Mouse (Mus musculus) CH12.LX (cell line): ENCODE measurements around the gene Otud4. TPM values are rescaled to one million over a fixed set of nuclear protein-coding genes. Genes with fewer than 3 reads are reported as not detected.

Experiments used
- DNase-seq: peaks from one replicate; pipeline ENCODE4 v3.0.0-alpha.2; 2013; ENCODE audit errors: extremely low read depth
- H3K27ac ChIP-seq: 2 replicates; pipeline ENCODE4 v1.5.1; 2012; ENCODE audit warnings: low read depth, mild to moderate bottlenecking, control low read depth, moderate library complexity; ENCODE audit not compliant: insufficient read depth
- H3K27me3 ChIP-seq: replicated peaks from 2 replicates; pipeline ENCODE3; 2012; ENCODE audit warnings: inconsistent platforms
- H3K36me3 ChIP-seq, 2 experiments: replicated peaks in 1 of 2; 2 replicates each; pipeline versions ENCODE3 to v1.6.1; 2012; ENCODE audit warnings: inconsistent platforms in 1 of 2, low read length in 1 of 2, mild to moderate bottlenecking in 1 of 2, mixed read lengths in 1 of 2, moderate library complexity in 1 of 2; ENCODE audit not compliant: control insufficient read depth in 1 of 2, insufficient read depth in 1 of 2
- H3K4me1 ChIP-seq, 2 experiments: 2 replicates each; pipeline ENCODE4 v1.6.1; 2012; ENCODE audit warnings: inconsistent platforms in 1 of 2, moderate library complexity in 1 of 2; ENCODE audit not compliant: insufficient read depth in 2 of 2, control insufficient read depth in 1 of 2
- H3K4me2 ChIP-seq: 2 replicates; pipeline ENCODE4 v1.6.1; 2012; ENCODE audit warnings: low read depth, mild to moderate bottlenecking, control low read depth; ENCODE audit not compliant: poor library complexity, insufficient read depth, severe bottlenecking
- H3K4me3 ChIP-seq, 3 experiments: fragments of 150-350 bp in 1 of 3; sonication (generic) in 1 of 3; replicated peaks in 1 of 3; 2 replicates each; pipeline versions ENCODE3 to v1.5.1; 2011 to 2012; ENCODE audit warnings: low read depth in 2 of 3, low read length in 2 of 3, mild to moderate bottlenecking in 2 of 3, moderate library complexity in 2 of 3, control low read depth in 1 of 3, improper control_type of control experiment in 1 of 3, inconsistent platforms in 1 of 3, mixed read lengths in 1 of 3; ENCODE audit not compliant: poor library complexity in 1 of 3
- H3K79me2 ChIP-seq: replicated peaks from 2 replicates; pipeline ENCODE4 v1.6.1; 2012; ENCODE audit warnings: mild to moderate bottlenecking, moderate library complexity; ENCODE audit not compliant: control insufficient read depth, poor library complexity, insufficient read depth, severe bottlenecking; ENCODE audit errors: extremely low read depth
- H3K9ac ChIP-seq: 2 replicates; pipeline ENCODE4 v1.6.1; 2012; ENCODE audit warnings: low read depth, mild to moderate bottlenecking, control low read depth, moderate library complexity; ENCODE audit not compliant: insufficient read depth
- H3K9me3 ChIP-seq: replicated peaks from 2 replicates; pipeline ENCODE3; 2012; ENCODE audit warnings: low read length, inconsistent platforms, mixed read lengths
- BHLHE40 ChIP-seq: IDR thresholded peaks from 2 replicates; pipeline ENCODE4 v1.6.1; 2011; ENCODE audit warnings: mild to moderate bottlenecking, low read depth, low read length, improper control_type of control experiment
- CHD1 ChIP-seq: IDR thresholded peaks from 2 replicates; pipeline ENCODE4 v1.6.1; 2012; ENCODE audit warnings: low read depth, low read length, improper control_type of control experiment, inconsistent platforms
- CHD2 ChIP-seq: IDR thresholded peaks from 2 replicates; pipeline ENCODE4 v1.6.1; 2011; ENCODE audit warnings: low read length, improper control_type of control experiment
- ELF1 ChIP-seq: IDR thresholded peaks from 2 replicates; pipeline ENCODE4 v1.6.1; 2014; ENCODE audit warnings: low read depth, mild to moderate bottlenecking, inconsistent platforms, low read length, improper control_type of control experiment
- GABPA ChIP-seq: IDR thresholded peaks from 2 replicates; pipeline ENCODE4 v1.6.1; 2012; ENCODE audit warnings: low read depth, low read length, improper control_type of control experiment, inconsistent platforms; ENCODE audit not compliant: insufficient replicate concordance
- JUN ChIP-seq: IDR thresholded peaks from 2 replicates; pipeline ENCODE4 v1.6.1; 2011; ENCODE audit warnings: low read depth, mild to moderate bottlenecking, low read length, improper control_type of control experiment, moderate library complexity; ENCODE audit not compliant: insufficient read depth
- JUND ChIP-seq: conservative IDR thresholded peaks from 2 replicates; pipeline ENCODE4 v1.6.1; 2011; ENCODE audit warnings: low read depth, low read length, improper control_type of control experiment
- MAFK ChIP-seq: IDR thresholded peaks from 2 replicates; pipeline ENCODE4 v1.6.1; 2011; ENCODE audit warnings: low read length, improper control_type of control experiment; ENCODE audit not compliant: insufficient replicate concordance
- MAX ChIP-seq: IDR thresholded peaks from 2 replicates; pipeline ENCODE4 v1.6.1; 2011; ENCODE audit warnings: low read length, improper control_type of control experiment
- MYC ChIP-seq: IDR thresholded peaks from 2 replicates; pipeline ENCODE4 v1.6.1; 2011; ENCODE audit warnings: low read depth, mild to moderate bottlenecking, improper control_type of control experiment, low read length
- NRF1 ChIP-seq: IDR thresholded peaks from 2 replicates; pipeline ENCODE4 v1.6.1; 2014; ENCODE audit warnings: low read depth, mild to moderate bottlenecking, inconsistent platforms, low read length, improper control_type of control experiment, moderate library complexity
- PAX5 ChIP-seq: IDR thresholded peaks from 2 replicates; pipeline ENCODE4 v1.6.1; 2012; ENCODE audit warnings: low read length, inconsistent platforms, mixed read lengths
- POLR2A ChIP-seq: IDR thresholded peaks from 2 replicates; pipeline ENCODE4 v1.6.1; 2011; ENCODE audit warnings: low read depth, mild to moderate bottlenecking, improper control_type of control experiment, low read length
- POLR2AphosphoS2 ChIP-seq: IDR thresholded peaks from 2 replicates; pipeline ENCODE4 v1.6.1; 2011; ENCODE audit warnings: low read depth, low read length, improper control_type of control experiment
- SIN3A ChIP-seq: IDR thresholded peaks from 2 replicates; pipeline ENCODE4 v1.6.1; 2012; ENCODE audit warnings: low read length, improper control_type of control experiment, inconsistent platforms
- SMC3 ChIP-seq: IDR thresholded peaks from 2 replicates; pipeline ENCODE4 v1.6.1; 2011; ENCODE audit warnings: low read depth, low read length, improper control_type of control experiment
- TBP ChIP-seq: conservative IDR thresholded peaks from 2 replicates; pipeline ENCODE4 v1.6.1; 2011; ENCODE audit warnings: low read depth, low read length, improper control_type of control experiment
- TCF12 ChIP-seq: IDR thresholded peaks from 2 replicates; pipeline ENCODE4 v1.6.1; 2014; ENCODE audit warnings: low read depth, mild to moderate bottlenecking, inconsistent platforms, low read length, improper control_type of control experiment
- UBTF ChIP-seq: IDR thresholded peaks from 2 replicates; pipeline ENCODE4 v1.6.1; 2012; ENCODE audit warnings: low read depth, mild to moderate bottlenecking, inconsistent platforms, low read length, improper control_type of control experiment, moderate library complexity
- USF1 ChIP-seq: IDR thresholded peaks from 2 replicates; pipeline ENCODE4 v1.6.1; 2014; ENCODE audit warnings: low read depth, mild to moderate bottlenecking, inconsistent platforms, low read length, improper control_type of control experiment
- USF2 ChIP-seq: conservative IDR thresholded peaks from 2 replicates; pipeline ENCODE4 v1.6.1; 2011; ENCODE audit warnings: low read depth, low read length, improper control_type of control experiment
- ZKSCAN1 ChIP-seq: IDR thresholded peaks from 2 replicates; pipeline ENCODE4 v1.6.1; 2012; ENCODE audit warnings: low read depth, inconsistent platforms, low read length, improper control_type of control experiment, borderline replicate concordance
- ZMIZ1 ChIP-seq: IDR thresholded peaks from 2 replicates; pipeline ENCODE4 v1.6.1; 2012; ENCODE audit warnings: low read depth, mild to moderate bottlenecking, inconsistent platforms, low read length, improper control_type of control experiment
- dilution Hi-C: fragments of 300-500 bp; cut with MboI; formaldehyde crosslinking; loops from 2 replicates; pipeline ENCODE4 v1.14.3; 2020; ENCODE audit warnings: low sequenced_read_pairs; ENCODE audit not compliant: extremely low pct_unique_long_range_greater_than_20kb, extremely low pct_ligation_motif_present
- in situ Hi-C: fragments of 300-500 bp; cut with MboI; formaldehyde crosslinking; loops from 3 replicates; pipeline ENCODE4 v1.14.3; 2019; ENCODE audit warnings: low sequenced_read_pairs, low pct_ligation_motif_present, low pct_unique_long_range_greater_than_20kb, mixed read lengths
- polyA plus RNA-seq: library from polyadenylated mRNA; unstranded; fragments of >175 nt; gene quantifications from 2 replicates; pipeline ENCODE4 v1.2.1, GENCODE M21; 2012; ENCODE audit warnings: low read depth; ENCODE audit not compliant: insufficient read length
- total RNA-seq, 2 experiments: library from RNA; depleted of rRNA; stranded (reverse); fragments of 300-350 nt in 1 of 2; fragments of >200 nt in 1 of 2; gene quantifications; 2 replicates each; pipeline ENCODE4 v1.2.3; 2012 to 2014

Gene Otud4
- total and polyA plus RNA-seq, 3 experiments, result 22.8 to 44.6 (median 42.3) TPM

- H3K9me3 ChIP-seq, result no peaks in the 10 kb centered on the region
- H3K27ac ChIP-seq, result no peak overlapping the region
- H3K36me3 ChIP-seq, result no peaks in the 10 kb centered on the region
- DNase-seq, result no peak
- no peak overlapping the region for H3K4me3 ChIP-seq
- dilution Hi-C loops, result no loop called here
- in situ Hi-C loops, result no loop called here
- H3K79me2 ChIP-seq, result no peaks in the 10 kb centered on the region
- no peaks in the 10 kb centered on the region for H3K27me3 ChIP-seq
- H3K4me1 ChIP-seq, result no peaks in the 10 kb centered on the region
- no peak for TF ChIP-seq MYC
- no peak for TF ChIP-seq POLR2AphosphoS2
- no peak for TF ChIP-seq NRF1
- no peak for TF ChIP-seq BHLHE40
- TF ChIP-seq MAX, result no peak
- no peak for TF ChIP-seq ZKSCAN1
- TF ChIP-seq JUND, result no peak
- TF ChIP-seq PAX5, result no peak
- no peak for TF ChIP-seq CHD2
- no peak for TF ChIP-seq USF2
- H3K4me2 ChIP-seq, result no peak overlapping the region
- no peak overlapping the region for H3K9ac ChIP-seq
Measured at GRCm38 (mm10) chr8:79626213-79626612, 13.2 kb upstream of the Otud4 start.

- Histone ChIP-seq H3K27me3 (no peaks in the 10 kb centered on the region), H3K9me3 (no peaks in the 10 kb centered on the region), H3K4me2 (no peak overlapping the region), H3K79me2 (peaks cover 12% of the 10 kb centered on the region), H3K4me3 (no peak overlapping the region), H3K4me1 (peaks cover 2 to 6% of the 10 kb centered on the region in 2 experiments), H3K36me3 (no peaks in the 10 kb centered on the region), H3K9ac (no peak overlapping the region), H3K27ac (no peak overlapping the region)
- dilution Hi-C loops, result no loop called here
- TF ChIP-seq SIN3A (no peak), POLR2A (no peak), JUN (no peak), ELF1 (no peak), PAX5 (no peak), MAFK (no peak)
- no peak for DNase-seq
- in situ Hi-C loops, result no loop called here
Measured at GRCm38 (mm10) chr8:79635491-79635890, 3.9 kb upstream of the Otud4 start.

DNA sequence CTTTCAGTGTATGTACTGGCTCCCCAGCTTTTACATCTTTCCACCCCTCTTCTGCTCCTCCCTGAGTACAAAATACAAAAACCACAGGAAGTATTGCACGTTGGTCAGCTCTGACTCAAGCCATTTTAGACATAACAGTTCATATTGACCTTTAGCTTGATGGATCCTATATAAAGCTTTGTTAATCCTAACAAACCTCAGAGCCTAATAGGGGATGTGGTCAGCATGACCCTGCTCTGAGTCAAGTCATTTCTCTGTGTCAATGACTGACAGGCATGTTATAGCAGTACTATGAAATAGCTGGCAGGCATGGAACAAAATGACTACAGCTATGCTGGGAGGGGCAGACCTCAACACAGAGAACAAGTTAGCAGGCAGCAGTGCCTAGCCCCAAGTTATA is 3.3 kb upstream of the Otud4 start:
- H3K9me3 ChIP-seq, result no peaks in the 10 kb centered on the region
- H3K4me1 ChIP-seq, result peaks cover 2 to 6% of the 10 kb centered on the region in 2 experiments
- in situ Hi-C loops, result no loop called here
- DNase-seq, result no peak
- no peak overlapping the region for H3K9ac ChIP-seq
- H3K27me3 ChIP-seq, result no peaks in the 10 kb centered on the region
- H3K27ac ChIP-seq, result no peak overlapping the region
- H3K4me2 ChIP-seq, result no peak overlapping the region
- dilution Hi-C loops, result no loop called here
- peaks cover 18% of the 10 kb centered on the region for H3K79me2 ChIP-seq
- H3K4me3 ChIP-seq, result no peak overlapping the region
- no peak for TF ChIP-seq SMC3
- TF ChIP-seq PAX5, result no peak
- TF ChIP-seq GABPA, result no peak
- TF ChIP-seq UBTF, result no peak
- TF ChIP-seq POLR2A, result no peak
- TF ChIP-seq TCF12, result no peak
- no peak for TF ChIP-seq USF1
- TF ChIP-seq TBP, result no peak
- TF ChIP-seq BHLHE40, result no peak
- no peak for TF ChIP-seq CHD1
- TF ChIP-seq ZMIZ1, result no peak
- no peaks in the 10 kb centered on the region for H3K36me3 ChIP-seq
